Mouse (Mus musculus) ES-Bruce4 (cell line): ENCODE measurements at regions not wholly inside any gene's neighbourhood (a gene's known extent, or its start where the extent isn't known, plus 50 kb on each side); places are given as distances from the start of the nearest gene placed in this dataset.

Experiments used
- H3K27ac ChIP-seq: 2 replicates; pipeline ENCODE4 v1.5.1; 2012; ENCODE audit warnings: low read length, inconsistent platforms; ENCODE audit not compliant: insufficient read depth
- H3K27me3 ChIP-seq: 2 replicates; pipeline ENCODE4 v1.6.1; 2012; ENCODE audit warnings: mild to moderate bottlenecking, low read length, inconsistent platforms; ENCODE audit not compliant: control insufficient read depth, poor library complexity, insufficient read depth, severe bottlenecking
- H3K36me3 ChIP-seq: 2 replicates; pipeline ENCODE4 v1.6.1; 2012; ENCODE audit warnings: inconsistent platforms, mild to moderate bottlenecking, low read length, moderate library complexity; ENCODE audit not compliant: control insufficient read depth, poor library complexity, insufficient read depth, severe bottlenecking
- H3K4me1 ChIP-seq: one replicate; pipeline ENCODE4 v1.8.1; 2011; ENCODE audit warnings: low read length; ENCODE audit not compliant: control insufficient read depth, insufficient read depth
- H3K4me3 ChIP-seq: 2 replicates; pipeline ENCODE4 v1.5.1; 2011; ENCODE audit warnings: low read depth, mild to moderate bottlenecking, low read length
- H3K9ac ChIP-seq: 2 replicates; pipeline ENCODE4 v1.6.1; 2012; ENCODE audit warnings: low read depth, mild to moderate bottlenecking, inconsistent platforms; ENCODE audit not compliant: poor library complexity, severe bottlenecking
- H3K9me3 ChIP-seq: replicated peaks from 2 replicates; pipeline ENCODE4 v1.6.1; 2012; ENCODE audit warnings: mild to moderate bottlenecking, low read length, inconsistent platforms; ENCODE audit not compliant: control insufficient read depth, poor library complexity, insufficient read depth, severe bottlenecking
- CTCF ChIP-seq: IDR thresholded peaks from one replicate; pipeline ENCODE4 v1.8.1; 2011; ENCODE audit warnings: low read depth, low read length
- EP300 ChIP-seq: IDR thresholded peaks from 2 replicates; pipeline ENCODE4 v1.6.1; 2011; ENCODE audit warnings: low read depth, low read length; ENCODE audit not compliant: insufficient read depth
- POLR2A ChIP-seq: IDR thresholded peaks from one replicate; pipeline ENCODE4 v1.8.1; 2011; ENCODE audit warnings: low read length; ENCODE audit not compliant: insufficient read depth

GRCm38 (mm10) chr10:21712828-21713227 lies 119.9 kb downstream of the 1700020N01Rik start:
- Histone ChIP-seq H3K4me3 (no peak overlapping the region), H3K27ac (no peak overlapping the region), H3K27me3 (no peaks in the 10 kb centered on the region), H3K9ac (no peak overlapping the region), H3K36me3 (no peaks in the 10 kb centered on the region), H3K4me1 (peaks cover under 1% of the 10 kb centered on the region), H3K9me3 (no peaks in the 10 kb centered on the region)
- no peak for TF ChIP-seq CTCF
- TF ChIP-seq POLR2A: no peak
- TF ChIP-seq EP300: no peak

DNA sequence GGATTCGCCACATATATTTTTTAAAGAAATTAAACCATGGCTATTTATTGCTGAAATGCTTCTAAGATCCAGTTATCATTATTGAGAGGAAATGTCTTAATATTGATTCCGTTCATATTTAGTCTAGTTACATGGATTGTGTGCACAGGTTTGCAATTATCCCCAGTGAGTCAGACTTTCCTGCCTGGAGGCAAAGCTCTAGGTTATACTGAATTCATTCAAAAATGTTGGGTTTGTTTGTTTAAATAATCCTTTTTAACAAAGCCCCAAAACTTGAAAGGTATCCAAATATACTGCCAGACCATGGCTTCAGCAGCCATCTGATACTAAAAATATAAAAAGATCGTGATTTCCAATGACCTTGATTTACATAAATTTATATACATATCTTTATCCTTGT lies 122.5 kb downstream of the 1700020N01Rik start:
- TF ChIP-seq EP300: no peak
- TF ChIP-seq CTCF: no peak
- TF ChIP-seq POLR2A: no peak
- no peak overlapping the region for H3K4me3 ChIP-seq

GRCm38 (mm10) chr10:21718189-21718588 lies 125.2 kb downstream of the 1700020N01Rik start:
- Histone ChIP-seq H3K36me3 (no peaks in the 10 kb centered on the region), H3K27ac (no peak overlapping the region), H3K27me3 (no peaks in the 10 kb centered on the region), H3K4me3 (no peak overlapping the region), H3K9me3 (no peaks in the 10 kb centered on the region), H3K9ac (no peak overlapping the region), H3K4me1 (peaks cover 3% of the 10 kb centered on the region)
- no peak for TF ChIP-seq POLR2A
- TF ChIP-seq EP300: no peak
- no peak for TF ChIP-seq CTCF

More for the DNA sequence above, 122.5 kb downstream of the 1700020N01Rik start:
- H3K9ac ChIP-seq: no peak overlapping the region
- H3K27ac ChIP-seq: no peak overlapping the region
- H3K9me3 ChIP-seq: no peaks in the 10 kb centered on the region
- no peaks in the 10 kb centered on the region for H3K36me3 ChIP-seq
- peaks cover 3% of the 10 kb centered on the region for H3K4me1 ChIP-seq
- no peaks in the 10 kb centered on the region for H3K27me3 ChIP-seq

GRCm38 (mm10) chr10:21724351-21724750 lies 131.4 kb downstream of the 1700020N01Rik start:
- peaks cover 3% of the 10 kb centered on the region; the same call in 1 of the 2 replicates for H3K9me3 ChIP-seq
- no peak overlapping the region for H3K27ac ChIP-seq
- no peak overlapping the region for H3K4me3 ChIP-seq
- no peaks in the 10 kb centered on the region for H3K27me3 ChIP-seq
- no peak for TF ChIP-seq POLR2A
- no peak for TF ChIP-seq EP300
- no peak for TF ChIP-seq CTCF
- H3K9ac ChIP-seq: no peak overlapping the region
- no peaks in the 10 kb centered on the region for H3K4me1 ChIP-seq
- no peaks in the 10 kb centered on the region for H3K36me3 ChIP-seq

GRCm38 (mm10) chr10:21724999-21725398 lies 132.1 kb downstream of the 1700020N01Rik start:
- Histone ChIP-seq H3K9ac (no peak overlapping the region), H3K9me3 (peaks cover 3% of the 10 kb centered on the region; the same call in 1 of the 2 replicates), H3K27ac (no peak overlapping the region), H3K36me3 (no peaks in the 10 kb centered on the region), H3K27me3 (no peaks in the 10 kb centered on the region), H3K4me3 (no peak overlapping the region), H3K4me1 (no peaks in the 10 kb centered on the region)
- no peak for TF ChIP-seq POLR2A
- TF ChIP-seq CTCF: no peak
- TF ChIP-seq EP300: no peak

GRCm38 (mm10) chr10:21740256-21740655 lies 141.7 kb upstream of the Sgk1 start:
- Histone ChIP-seq H3K9me3 (peaks cover 9% of the 10 kb centered on the region), H3K4me1 (no peaks in the 10 kb centered on the region), H3K27ac (no peak overlapping the region), H3K27me3 (no peaks in the 10 kb centered on the region), H3K4me3 (no peak overlapping the region), H3K9ac (no peak overlapping the region), H3K36me3 (no peaks in the 10 kb centered on the region)
- no peak for TF ChIP-seq EP300
- no peak for TF ChIP-seq POLR2A
- no peak for TF ChIP-seq CTCF
